Mouse (Mus musculus): ENCODE data around the gene Aida.

DNA sequence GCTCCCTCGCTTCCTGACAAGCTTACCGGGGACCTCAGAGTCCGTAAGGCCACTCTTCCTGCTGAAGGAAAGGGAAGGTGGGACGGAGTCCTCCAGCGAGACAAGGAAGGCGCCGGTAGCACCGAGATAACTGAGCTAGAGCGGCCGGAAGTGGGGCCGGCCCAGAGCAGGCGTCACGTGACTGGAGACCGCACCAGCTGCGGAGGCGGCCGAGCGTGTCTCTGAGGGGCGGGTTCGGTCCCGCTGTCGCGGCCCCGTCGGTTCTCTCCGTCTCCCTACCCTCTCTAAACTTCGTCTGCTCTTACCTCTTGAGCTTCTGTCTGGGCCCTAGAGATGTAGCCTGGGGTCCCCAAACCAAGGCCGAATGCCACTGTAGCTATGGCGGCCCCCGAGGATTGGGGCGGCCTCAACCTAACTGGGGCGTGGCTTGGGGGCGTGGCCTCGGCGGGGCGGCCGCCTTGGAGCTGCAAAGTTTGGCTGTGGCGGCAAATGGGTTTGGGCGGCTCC, 540 bp downstream of the Aida start, which contains the start of gene Brox:
- TF ChIP-seq CTCF (IDR thresholded peaks at IDR 0.05; ENCODE audit: control insufficient read depth, insufficient read depth, insufficient read length) (no peak), MYOG (IDR thresholded peaks at IDR 0.05; ENCODE audit: control insufficient read depth, extremely low read depth, insufficient read length) (no peak), FOSL1 (IDR thresholded peaks at IDR 0.05; ENCODE audit: insufficient read depth, low read length, poor library complexity, severe bottlenecking) (no peak)
